Mouse (Mus musculus): ENCODE data around the gene Rptor.

- TF ChIP-seq CTCF (IDR thresholded peaks at IDR 0.05; ENCODE audit: extremely low read depth, insufficient read depth, low read length) (no peak), POLR2A (IDR thresholded peaks at IDR 0.05; ENCODE audit: extremely low read depth, insufficient read depth, low read length) (no peak)
Observed at GRCm38 (mm10) chr11:119557940-119558869, 44.5 kb upstream of the Rptor start.
